Mouse (Mus musculus) monocyte, adult 5-6 weeks (primary cell): ENCODE results near the gene Gtf3c5. TPM values are rescaled to one million over a fixed set of nuclear protein-coding genes. Genes with fewer than 3 reads are reported as not detected.

ENCODE experiments used
- ATAC-seq: fragments of 153-309, 156-312 bp; replicated peaks from 2 replicates; pipeline ENCODE4 v1.8.0; 2017; ENCODE audit warnings: mild to moderate bottlenecking; ENCODE audit not compliant: low TSS enrichment, insufficient number of reproducible peaks, severe bottlenecking, poor library complexity, low FRiP score
- total RNA-seq: library from RNA; stranded (forward); fragments of 200-1000, 200-491, 200-594 nt; gene quantifications from 3 replicates; pipeline ENCODE4 v1.2.3, GENCODE M21; 2017

Gene Gtf3c5
- total RNA-seq, 1 experiment from 2014 or later, result 5.6 TPM

- ATAC-seq, result no peak
These were observed 44.3 kb downstream of the Gtf3c5 start for GRCm38 (mm10) chr2:28539206-28539605.

GRCm38 (mm10) chr2:28538817-28539128, 44.8 kb downstream of the Gtf3c5 start:
- ATAC-seq, result no peak

- no peak for ATAC-seq
These were observed 45.3 kb downstream of the Gtf3c5 start for GRCm38 (mm10) chr2:28537995-28538816.

- ATAC-seq, result no peak
These were observed 46.0 kb downstream of the Gtf3c5 start for GRCm38 (mm10) chr2:28537634-28537920.

- ATAC-seq, result no peak
These were observed 46.6 kb downstream of the Gtf3c5 start for GRCm38 (mm10) chr2:28536766-28537633.

GRCm38 (mm10) chr2:28536166-28536565, 47.4 kb downstream of the Gtf3c5 start:
- no peak for ATAC-seq

GRCm38 (mm10) chr2:28535650-28536049, 47.9 kb downstream of the Gtf3c5 start:
- no peak for ATAC-seq

- ATAC-seq, result no peak
These were observed 48.3 kb downstream of the Gtf3c5 start for GRCm38 (mm10) chr2:28535263-28535540.

- ATAC-seq, result no peak
These were observed 48.9 kb downstream of the Gtf3c5 start for GRCm38 (mm10) chr2:28534436-28535262.

GRCm38 (mm10) chr2:28533901-28534435, 49.6 kb downstream of the Gtf3c5 start:
- ATAC-seq, result no peak

GRCm38 (mm10) chr2:28532938-28533771, 50.4 kb downstream of the Gtf3c5 start:
- peak; percentile 84 for ATAC-seq

GRCm38 (mm10) chr2:28530311-28530710, 53.2 kb downstream of the Gtf3c5 start:
- ATAC-seq, result no peak

GRCm38 (mm10) chr2:28529856-28530255, 53.7 kb downstream of the Gtf3c5 start:
- ATAC-seq, result no peak

GRCm38 (mm10) chr2:28528354-28528730, 55.2 kb downstream of the Gtf3c5 start:
- no peak for ATAC-seq

GRCm38 (mm10) chr2:28527436-28528353, 55.9 kb downstream of the Gtf3c5 start:
- ATAC-seq, result no peak

- peak; percentile 33 for ATAC-seq
These were observed 57.3 kb downstream of the Gtf3c5 start for GRCm38 (mm10) chr2:28525943-28526876.
